Mouse (Mus musculus): ENCODE data around the gene Tubgcp3.
A peak's percentile ranks its signal among the peaks of the same experiment; 100 is the strongest.
"Not testable (repeated sequence)": the region's sequence is repeated elsewhere in the genome, so short reads cannot be mapped to it uniquely, and the experiment has no call there.

Tubgcp3 gene

GRCm38 (mm10) chr8:12641527-12641926 lies 30.5 kb downstream of the Tubgcp3 start:
- DNase-seq (ENCODE audit: low spot score), result no peak

GRCm38 (mm10) chr8:12638446-12638845 lies 33.6 kb downstream of the Tubgcp3 start:
- DNase-seq (ENCODE audit: low spot score), result no peak

DNA sequence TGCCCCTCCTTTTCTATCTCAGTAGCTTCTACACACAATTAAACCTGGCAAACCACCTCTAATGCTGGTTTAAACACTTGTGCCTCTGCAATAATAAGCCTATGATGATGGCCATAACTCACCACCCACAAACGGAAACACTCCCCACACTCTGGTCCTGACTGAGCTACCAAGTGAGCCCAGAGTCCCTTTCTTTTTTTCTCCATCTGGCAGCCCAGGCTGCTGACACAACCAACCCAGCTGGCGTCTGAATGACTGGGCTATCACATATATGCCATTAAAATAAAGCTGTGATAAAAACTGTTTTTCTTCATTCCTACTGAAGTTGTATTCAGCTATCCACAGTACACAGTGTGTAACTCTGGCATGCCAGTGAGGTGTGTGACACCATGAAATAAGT lies 36.7 kb downstream of the Tubgcp3 start:
- DNase-seq (ENCODE audit: low spot score), result no peak

DNA sequence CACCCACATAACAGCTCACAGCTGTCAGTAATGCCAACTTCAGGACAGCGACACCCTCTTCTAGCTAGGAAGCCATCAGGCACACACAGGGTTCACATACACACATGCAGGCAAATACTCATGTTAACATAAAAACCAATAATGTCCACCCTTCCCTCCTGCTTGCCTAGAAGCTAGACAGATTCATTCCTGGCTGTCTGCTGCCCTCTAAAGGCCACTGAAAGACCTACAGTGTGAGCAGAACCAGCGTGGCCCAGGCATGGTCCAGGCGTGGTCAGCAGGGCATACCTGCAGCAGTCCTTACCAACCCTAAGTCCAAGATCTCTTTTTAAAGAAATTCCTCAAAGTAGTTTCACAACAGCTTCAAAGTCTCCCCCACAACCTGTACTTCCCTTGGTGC lies 43.0 kb downstream of the Tubgcp3 start:
- DNase-seq (ENCODE audit: low spot score), result peak; percentile 21

DNA sequence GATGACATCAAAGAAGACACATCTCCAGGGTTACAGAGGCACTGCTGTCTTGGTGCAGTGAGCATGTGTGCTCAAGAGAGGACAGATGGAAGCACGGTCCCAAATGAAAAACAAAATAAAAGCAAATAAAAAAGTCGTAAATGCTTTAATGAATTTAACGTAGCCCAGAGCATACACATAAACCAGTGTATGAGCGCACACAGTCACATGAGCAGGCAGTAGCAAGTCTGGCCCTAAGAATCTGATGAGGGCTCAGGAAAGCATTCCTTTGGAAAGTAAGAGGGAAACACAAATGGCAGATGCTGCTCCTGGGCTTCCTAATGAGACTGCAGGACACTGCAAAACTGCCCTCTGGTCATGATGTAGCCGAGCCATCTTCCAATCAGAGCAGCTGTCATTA lies 46.2 kb downstream of the Tubgcp3 start:
- DNase-seq (ENCODE audit: low spot score), result no peak

DNA sequence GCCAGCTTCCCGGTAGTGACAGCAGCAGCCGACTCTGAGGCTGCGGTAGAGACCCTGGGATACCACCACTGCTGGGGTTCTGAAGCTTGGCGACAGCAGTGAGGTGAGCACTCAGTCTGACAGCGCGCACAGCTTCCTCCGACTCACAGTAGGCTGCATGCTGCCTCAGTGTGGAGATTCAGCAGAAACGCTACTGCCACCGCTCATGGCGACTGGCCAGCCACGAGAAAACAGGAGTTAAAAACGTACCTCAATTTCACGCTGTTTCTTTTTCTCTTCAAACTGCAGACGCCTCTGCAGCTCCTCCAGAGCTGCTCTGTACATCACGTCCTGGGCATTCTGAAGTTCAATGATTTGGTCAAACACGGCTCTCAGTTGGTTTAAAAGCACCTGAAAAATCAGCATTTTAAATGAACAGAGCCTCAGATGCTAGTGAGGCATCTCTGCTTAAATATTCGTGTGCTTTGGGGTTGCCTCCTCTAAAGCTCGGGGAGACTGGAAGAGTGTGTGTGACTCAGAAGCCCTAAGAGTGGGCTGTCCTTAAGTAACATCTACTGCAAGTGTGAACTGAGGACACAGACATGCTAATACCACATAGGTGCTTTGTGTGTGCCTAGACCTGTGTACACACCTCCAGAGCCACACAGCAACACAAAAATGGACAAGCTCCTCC lies 50.4 kb downstream of the Tubgcp3 start:
- DNase-seq (ENCODE audit: low spot score), result no peak

- not testable (repeated sequence) for DNase-seq (ENCODE audit: low spot score)
Observed at GRCm38 (mm10) chr8:12617369-12617768, 54.7 kb downstream of the Tubgcp3 start.

DNA sequence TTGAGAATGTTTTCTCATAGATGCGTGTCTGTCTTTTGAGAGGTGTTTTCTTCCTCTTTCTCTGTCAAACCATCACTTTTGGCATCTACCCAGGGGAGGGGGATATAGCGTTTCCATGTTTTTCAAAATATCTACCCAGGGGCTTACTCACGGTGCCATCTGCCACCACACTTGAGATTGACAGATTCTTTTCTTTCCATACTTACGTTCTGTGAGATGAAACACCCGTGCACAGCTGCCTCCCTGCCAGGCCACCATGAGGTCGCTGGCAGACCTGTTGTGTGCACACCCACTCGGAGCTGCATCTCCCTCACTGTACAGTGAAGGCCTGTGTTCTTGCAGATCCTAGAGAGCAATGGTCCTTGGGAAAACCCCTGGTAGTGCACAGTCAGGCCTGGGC lies 58.8 kb downstream of the Tubgcp3 start:
- no peak for DNase-seq (ENCODE audit: low spot score)

- no peak for DNase-seq (ENCODE audit: low spot score)
Observed at GRCm38 (mm10) chr8:12609752-12610449, 62.1 kb downstream of the Tubgcp3 start.

DNA sequence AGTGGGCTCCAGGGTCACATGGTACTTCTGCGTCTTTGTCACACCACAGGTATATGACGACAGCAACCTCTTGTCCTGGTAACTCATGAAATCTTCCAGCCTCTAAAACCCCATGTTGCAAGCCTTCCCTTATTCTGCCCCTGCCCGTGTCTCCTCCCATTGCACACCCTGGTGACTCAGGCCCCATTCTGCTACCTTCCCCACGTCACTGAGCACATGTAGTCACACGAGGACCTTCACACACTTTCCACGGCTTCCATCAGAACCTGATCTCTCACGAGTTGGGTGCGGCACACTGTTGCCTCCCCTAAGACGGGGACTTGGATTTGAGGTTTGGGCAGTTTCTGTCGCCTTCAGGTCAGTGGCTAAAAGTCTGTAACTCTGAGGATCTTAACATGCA lies 63.2 kb downstream of the Tubgcp3 start:
- no peak for DNase-seq (ENCODE audit: low spot score)

DNA sequence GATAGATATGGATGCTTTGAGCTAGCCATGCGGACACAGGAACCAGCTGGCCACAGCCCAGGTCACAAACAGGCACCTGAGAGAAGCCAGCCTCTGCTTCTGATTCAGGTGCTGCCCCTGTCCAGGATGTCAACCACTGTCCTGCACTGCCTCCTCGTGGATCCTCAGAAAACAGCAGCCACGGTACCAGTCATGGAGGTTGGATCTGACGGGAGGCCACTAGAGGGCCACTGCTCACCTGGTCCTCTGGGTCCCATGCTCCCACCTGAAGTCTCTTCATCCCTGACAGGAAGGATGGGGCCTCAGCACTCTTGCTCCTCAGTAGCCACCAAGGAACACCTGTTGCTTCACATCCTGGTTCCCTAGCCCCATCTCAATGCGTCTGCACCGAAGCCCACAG lies 64.8 kb downstream of the Tubgcp3 start:
- DNase-seq (ENCODE audit: low spot score), result peak; percentile 75

- no peak for DNase-seq (ENCODE audit: low spot score)
Observed at GRCm38 (mm10) chr8:12583785-12584184, 88.3 kb downstream of the Tubgcp3 start.

GRCm38 (mm10) chr8:12579339-12579999 lies 92.6 kb downstream of the Tubgcp3 start:
- DNase-seq (ENCODE audit: low spot score), result not testable (repeated sequence)

DNA sequence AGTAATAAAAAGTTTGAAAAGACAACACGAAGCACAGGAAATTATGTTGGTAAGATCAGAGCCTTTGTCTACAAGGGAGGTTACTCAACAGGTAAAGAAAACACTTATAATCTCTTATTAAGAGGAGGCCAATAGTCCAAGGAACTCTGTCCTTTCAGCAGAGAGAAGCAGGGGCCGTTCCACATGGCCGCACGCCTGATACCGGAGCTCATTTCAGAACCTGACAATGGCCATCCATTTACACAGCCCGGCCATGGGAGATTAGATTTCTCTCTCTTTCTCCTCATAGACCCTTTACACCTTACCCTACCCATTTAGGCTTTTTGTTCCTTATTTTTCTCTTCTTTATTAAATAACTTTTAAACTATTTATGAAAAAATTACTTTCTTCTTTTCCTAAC lies 95.3 kb downstream of the Tubgcp3 start:
- DNase-seq (ENCODE audit: low spot score), result no peak

DNA sequence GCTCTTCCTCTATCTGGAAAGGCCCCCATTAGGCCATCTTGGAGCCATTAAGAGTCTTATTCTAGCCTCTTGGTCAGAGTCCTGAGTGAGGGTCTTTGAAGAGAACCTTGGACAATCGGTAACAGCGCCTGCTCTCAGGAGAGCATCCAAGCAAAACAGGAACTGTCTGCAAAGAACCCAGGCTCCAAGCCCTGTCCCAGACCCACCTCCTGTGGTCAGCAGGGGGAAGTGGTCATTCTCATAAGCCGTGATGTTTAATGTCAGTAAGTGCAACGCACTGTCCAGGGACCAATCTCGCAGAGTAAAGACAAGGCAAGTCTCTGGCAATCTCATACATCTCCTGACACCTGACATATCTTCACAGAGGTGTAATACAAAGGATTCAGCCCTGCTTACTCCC lies 96.0 kb downstream of the Tubgcp3 start:
- DNase-seq (ENCODE audit: low spot score), result no peak

DNA sequence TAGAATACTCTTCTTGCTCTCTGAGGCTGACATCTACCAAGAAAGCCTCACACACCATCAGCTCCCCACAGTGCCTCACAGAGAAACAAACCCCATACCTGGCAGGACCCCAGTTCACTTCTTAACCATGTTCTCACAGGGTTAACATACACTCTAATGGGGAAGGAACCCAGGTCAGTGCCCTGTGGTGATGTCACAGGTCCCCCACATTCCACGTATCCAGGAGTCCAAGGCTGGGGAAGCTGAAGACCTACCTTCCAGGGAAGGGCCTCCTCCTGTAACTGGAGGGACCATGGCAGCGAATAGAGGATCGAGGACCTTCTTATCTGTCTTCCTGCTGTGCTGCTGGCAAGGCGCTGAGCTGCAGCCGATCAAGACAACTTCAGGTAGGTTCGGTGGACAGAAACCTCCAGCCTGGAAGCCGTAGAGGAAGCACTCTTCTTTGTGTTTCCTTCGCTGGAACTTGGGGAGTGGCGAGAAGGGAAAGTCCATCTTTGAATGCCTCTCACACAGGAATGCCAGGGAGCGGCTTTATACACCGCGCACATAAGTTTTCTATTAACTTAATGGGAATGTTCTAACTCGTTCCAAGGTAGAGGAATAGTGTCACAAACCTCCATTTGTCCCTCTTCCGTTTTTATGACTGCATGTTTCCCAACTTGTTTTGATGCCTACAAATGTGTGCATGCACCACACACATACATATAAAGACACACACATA lies 99.1 kb downstream of the Tubgcp3 start, which contains the start of gene Spaca7:
Gene Spaca7, plus strand, starts transcription at position 216 of the 721 bp plus-strand sequence.
- no peak for DNase-seq (ENCODE audit: low spot score)

DNA sequence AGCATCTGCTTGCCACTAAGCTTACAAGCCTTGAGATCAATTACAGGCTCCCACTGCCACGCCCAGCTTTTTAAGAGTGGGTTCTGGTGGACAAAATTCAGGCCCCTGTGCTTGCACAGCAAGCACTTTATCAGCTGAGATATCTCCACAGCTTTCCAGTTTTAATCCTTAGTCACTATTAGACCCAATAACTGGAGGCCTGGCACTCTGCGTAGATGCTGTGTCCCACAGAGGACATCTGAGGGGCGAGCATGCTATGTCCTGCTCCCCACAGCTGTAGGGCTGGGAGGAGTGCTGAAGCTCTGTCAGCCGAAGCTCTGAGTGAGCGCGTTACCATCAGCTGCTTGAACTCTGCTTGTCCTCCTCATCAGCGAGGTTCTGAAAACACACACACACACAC lies 105.5 kb downstream of the Tubgcp3 start:
- no peak for DNase-seq (ENCODE audit: low spot score)

DNA sequence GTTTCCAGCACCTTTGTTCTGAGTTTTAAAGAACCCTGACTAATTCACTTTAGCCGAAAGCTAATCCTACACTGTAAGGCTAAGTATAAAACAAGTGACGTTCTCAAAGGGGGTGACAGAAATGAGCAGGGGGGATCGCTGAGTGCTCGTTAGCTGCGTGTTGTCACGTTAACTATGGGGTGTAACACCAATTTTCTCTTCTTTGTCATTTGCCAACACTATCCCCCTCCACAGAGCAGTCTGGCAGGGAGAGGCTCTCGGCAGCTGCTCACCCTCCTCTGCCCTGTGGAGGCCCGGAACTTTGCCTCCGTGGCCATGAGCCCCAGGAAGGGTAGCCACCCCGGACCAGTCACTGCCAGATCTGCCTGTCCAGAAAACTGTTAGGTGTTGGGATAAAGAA lies 106.6 kb downstream of the Tubgcp3 start:
- DNase-seq (ENCODE audit: low spot score), result no peak

DNA sequence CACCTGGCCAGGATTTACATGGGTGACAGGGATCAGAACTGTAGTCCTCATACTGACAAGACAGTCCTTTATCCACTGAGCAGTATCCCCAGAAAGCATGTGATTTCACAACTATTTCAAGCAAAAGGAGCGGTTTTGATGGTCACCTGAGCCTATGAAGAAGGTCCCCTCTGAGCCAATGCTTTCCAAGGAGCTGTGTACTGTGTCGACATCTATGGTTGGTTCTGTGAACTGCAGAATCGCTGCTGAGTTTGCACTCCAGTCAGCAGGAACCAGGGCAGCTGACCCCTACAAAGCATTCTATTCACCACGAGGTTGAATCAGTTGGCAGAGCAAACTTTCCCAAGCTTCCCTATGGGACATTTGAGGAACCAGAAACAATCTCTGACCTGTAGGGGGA lies 107.7 kb downstream of the Tubgcp3 start:
- no peak for DNase-seq (ENCODE audit: low spot score)

Measured in ovary, postnatal 36 days (tissue).